Mouse (Mus musculus) CH12.LX (cell line): ENCODE measurements at regions not wholly inside any gene's neighbourhood (a gene's known extent, or its start where the extent isn't known, plus 50 kb on each side); places are given as distances from the start of the nearest gene placed in this dataset.

Experiments
- DNase-seq: peaks from one replicate; pipeline ENCODE4 v3.0.0-alpha.2; 2013; ENCODE audit errors: extremely low read depth
- H3K27ac ChIP-seq: 2 replicates; pipeline ENCODE4 v1.5.1; 2012; ENCODE audit warnings: low read depth, mild to moderate bottlenecking, control low read depth, moderate library complexity; ENCODE audit not compliant: insufficient read depth
- H3K27me3 ChIP-seq: replicated peaks from 2 replicates; pipeline ENCODE3; 2012; ENCODE audit warnings: inconsistent platforms
- H3K36me3 ChIP-seq, 2 experiments: replicated peaks in 1 of 2; 2 replicates each; pipeline versions ENCODE3 to v1.6.1; 2012; ENCODE audit warnings: inconsistent platforms in 1 of 2, low read length in 1 of 2, mild to moderate bottlenecking in 1 of 2, mixed read lengths in 1 of 2, moderate library complexity in 1 of 2; ENCODE audit not compliant: control insufficient read depth in 1 of 2, insufficient read depth in 1 of 2
- H3K4me1 ChIP-seq, 2 experiments: 2 replicates each; pipeline ENCODE4 v1.6.1; 2012; ENCODE audit warnings: inconsistent platforms in 1 of 2, moderate library complexity in 1 of 2; ENCODE audit not compliant: insufficient read depth in 2 of 2, control insufficient read depth in 1 of 2
- H3K4me2 ChIP-seq: 2 replicates; pipeline ENCODE4 v1.6.1; 2012; ENCODE audit warnings: low read depth, mild to moderate bottlenecking, control low read depth; ENCODE audit not compliant: poor library complexity, insufficient read depth, severe bottlenecking
- H3K4me3 ChIP-seq, 3 experiments: fragments of 150-350 bp in 1 of 3; sonication (generic) in 1 of 3; replicated peaks in 1 of 3; 2 replicates each; pipeline versions ENCODE3 to v1.5.1; 2011 to 2012; ENCODE audit warnings: low read depth in 2 of 3, low read length in 2 of 3, mild to moderate bottlenecking in 2 of 3, moderate library complexity in 2 of 3, control low read depth in 1 of 3, improper control_type of control experiment in 1 of 3, inconsistent platforms in 1 of 3, mixed read lengths in 1 of 3; ENCODE audit not compliant: poor library complexity in 1 of 3
- H3K79me2 ChIP-seq: replicated peaks from 2 replicates; pipeline ENCODE4 v1.6.1; 2012; ENCODE audit warnings: mild to moderate bottlenecking, moderate library complexity; ENCODE audit not compliant: control insufficient read depth, poor library complexity, insufficient read depth, severe bottlenecking; ENCODE audit errors: extremely low read depth
- H3K9ac ChIP-seq: 2 replicates; pipeline ENCODE4 v1.6.1; 2012; ENCODE audit warnings: low read depth, mild to moderate bottlenecking, control low read depth, moderate library complexity; ENCODE audit not compliant: insufficient read depth
- H3K9me3 ChIP-seq: replicated peaks from 2 replicates; pipeline ENCODE3; 2012; ENCODE audit warnings: low read length, inconsistent platforms, mixed read lengths
- BHLHE40 ChIP-seq: IDR thresholded peaks from 2 replicates; pipeline ENCODE4 v1.6.1; 2011; ENCODE audit warnings: mild to moderate bottlenecking, low read depth, low read length, improper control_type of control experiment
- CHD2 ChIP-seq: IDR thresholded peaks from 2 replicates; pipeline ENCODE4 v1.6.1; 2011; ENCODE audit warnings: low read length, improper control_type of control experiment
- E2F4 ChIP-seq: IDR thresholded peaks from 2 replicates; pipeline ENCODE4 v1.6.1; 2011; ENCODE audit warnings: low read depth, low read length, improper control_type of control experiment; ENCODE audit not compliant: insufficient replicate concordance
- ELF1 ChIP-seq: IDR thresholded peaks from 2 replicates; pipeline ENCODE4 v1.6.1; 2014; ENCODE audit warnings: low read depth, mild to moderate bottlenecking, inconsistent platforms, low read length, improper control_type of control experiment
- EP300 ChIP-seq: IDR thresholded peaks from 2 replicates; pipeline ENCODE4 v1.6.1; 2011; ENCODE audit warnings: low read length, improper control_type of control experiment
- ETS1 ChIP-seq: conservative IDR thresholded peaks from 2 replicates; pipeline ENCODE4 v1.6.1; 2012; ENCODE audit warnings: low read depth, mild to moderate bottlenecking, inconsistent platforms, low read length, improper control_type of control experiment, moderate library complexity
- GABPA ChIP-seq: IDR thresholded peaks from 2 replicates; pipeline ENCODE4 v1.6.1; 2012; ENCODE audit warnings: low read depth, low read length, improper control_type of control experiment, inconsistent platforms; ENCODE audit not compliant: insufficient replicate concordance
- HCFC1 ChIP-seq: IDR thresholded peaks from 2 replicates; pipeline ENCODE4 v1.6.1; 2012; ENCODE audit warnings: low read depth, mild to moderate bottlenecking, inconsistent platforms, low read length, improper control_type of control experiment
- IRF4 ChIP-seq: IDR thresholded peaks from 2 replicates; pipeline ENCODE4 v1.6.1; 2014; ENCODE audit warnings: low read depth, mild to moderate bottlenecking, inconsistent platforms, low read length, improper control_type of control experiment
- JUN ChIP-seq: IDR thresholded peaks from 2 replicates; pipeline ENCODE4 v1.6.1; 2011; ENCODE audit warnings: low read depth, mild to moderate bottlenecking, low read length, improper control_type of control experiment, moderate library complexity; ENCODE audit not compliant: insufficient read depth
- KAT2A ChIP-seq: IDR thresholded peaks from 2 replicates; pipeline ENCODE4 v1.6.1; 2012; ENCODE audit warnings: low read length, improper control_type of control experiment, inconsistent platforms; ENCODE audit not compliant: insufficient replicate concordance
- MAFK ChIP-seq: IDR thresholded peaks from 2 replicates; pipeline ENCODE4 v1.6.1; 2011; ENCODE audit warnings: low read length, improper control_type of control experiment; ENCODE audit not compliant: insufficient replicate concordance
- MAX ChIP-seq: IDR thresholded peaks from 2 replicates; pipeline ENCODE4 v1.6.1; 2011; ENCODE audit warnings: low read length, improper control_type of control experiment
- MAZ ChIP-seq: IDR thresholded peaks from 2 replicates; pipeline ENCODE4 v1.6.1; 2012; ENCODE audit warnings: low read depth, mild to moderate bottlenecking, inconsistent platforms, low read length, improper control_type of control experiment, moderate library complexity
- MEF2A ChIP-seq: IDR thresholded peaks from 2 replicates; pipeline ENCODE4 v1.6.1; 2014; ENCODE audit warnings: low read depth, mild to moderate bottlenecking, inconsistent platforms, low read length, improper control_type of control experiment, borderline replicate concordance
- MXI1 ChIP-seq: IDR thresholded peaks from 2 replicates; pipeline ENCODE4 v1.6.1; 2011; ENCODE audit warnings: mild to moderate bottlenecking, low read depth, low read length, improper control_type of control experiment
- NELFE ChIP-seq: IDR thresholded peaks from 2 replicates; pipeline ENCODE4 v1.6.1; 2011; ENCODE audit warnings: low read depth, low read length, improper control_type of control experiment
- NRF1 ChIP-seq: IDR thresholded peaks from 2 replicates; pipeline ENCODE4 v1.6.1; 2014; ENCODE audit warnings: low read depth, mild to moderate bottlenecking, inconsistent platforms, low read length, improper control_type of control experiment, moderate library complexity
- PAX5 ChIP-seq: IDR thresholded peaks from 2 replicates; pipeline ENCODE4 v1.6.1; 2012; ENCODE audit warnings: low read length, inconsistent platforms, mixed read lengths
- POLR2AphosphoS2 ChIP-seq: IDR thresholded peaks from 2 replicates; pipeline ENCODE4 v1.6.1; 2011; ENCODE audit warnings: low read depth, low read length, improper control_type of control experiment
- SMC3 ChIP-seq: IDR thresholded peaks from 2 replicates; pipeline ENCODE4 v1.6.1; 2011; ENCODE audit warnings: low read depth, low read length, improper control_type of control experiment
- UBTF ChIP-seq: IDR thresholded peaks from 2 replicates; pipeline ENCODE4 v1.6.1; 2012; ENCODE audit warnings: low read depth, mild to moderate bottlenecking, inconsistent platforms, low read length, improper control_type of control experiment, moderate library complexity
- USF1 ChIP-seq: IDR thresholded peaks from 2 replicates; pipeline ENCODE4 v1.6.1; 2014; ENCODE audit warnings: low read depth, mild to moderate bottlenecking, inconsistent platforms, low read length, improper control_type of control experiment
- USF2 ChIP-seq: conservative IDR thresholded peaks from 2 replicates; pipeline ENCODE4 v1.6.1; 2011; ENCODE audit warnings: low read depth, low read length, improper control_type of control experiment
- ZC3H11A ChIP-seq: IDR thresholded peaks from 2 replicates; pipeline ENCODE4 v1.6.1; 2012; ENCODE audit warnings: low read depth, mild to moderate bottlenecking, inconsistent platforms, low read length, improper control_type of control experiment
- ZKSCAN1 ChIP-seq: IDR thresholded peaks from 2 replicates; pipeline ENCODE4 v1.6.1; 2012; ENCODE audit warnings: low read depth, inconsistent platforms, low read length, improper control_type of control experiment, borderline replicate concordance
- ZMIZ1 ChIP-seq: IDR thresholded peaks from 2 replicates; pipeline ENCODE4 v1.6.1; 2012; ENCODE audit warnings: low read depth, mild to moderate bottlenecking, inconsistent platforms, low read length, improper control_type of control experiment
- dilution Hi-C: fragments of 300-500 bp; cut with MboI; formaldehyde crosslinking; loops from 2 replicates; pipeline ENCODE4 v1.14.3; 2020; ENCODE audit warnings: low sequenced_read_pairs; ENCODE audit not compliant: extremely low pct_unique_long_range_greater_than_20kb, extremely low pct_ligation_motif_present
- in situ Hi-C: fragments of 300-500 bp; cut with MboI; formaldehyde crosslinking; loops from 3 replicates; pipeline ENCODE4 v1.14.3; 2019; ENCODE audit warnings: low sequenced_read_pairs, low pct_ligation_motif_present, low pct_unique_long_range_greater_than_20kb, mixed read lengths

DNA sequence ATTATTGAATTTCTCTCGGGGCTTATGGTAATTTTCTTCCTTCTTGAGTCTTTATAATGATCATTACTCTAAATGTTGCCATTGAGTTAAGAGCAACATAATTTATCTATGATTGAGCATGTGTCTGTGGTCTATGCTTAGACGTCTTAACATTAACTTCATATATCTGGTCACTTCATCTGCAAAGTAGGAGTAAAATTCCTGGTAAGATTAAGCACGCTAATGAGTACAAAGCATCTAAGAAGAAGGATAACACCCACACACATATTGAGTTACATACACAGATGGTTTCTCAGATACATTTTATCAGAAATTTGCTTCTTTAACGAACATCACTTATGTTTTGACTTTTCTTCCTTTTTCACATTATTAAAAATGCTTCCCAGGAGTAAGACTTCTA lies 267.3 kb upstream of the Lyplal1 start:
- H3K4me1 ChIP-seq, result no peaks in the 10 kb centered on the region
- H3K27ac ChIP-seq, result no peak overlapping the region
- H3K27me3 ChIP-seq, result no peaks in the 10 kb centered on the region
- H3K9me3 ChIP-seq, result peaks cover 64% of the 10 kb centered on the region
- no peak overlapping the region for H3K4me3 ChIP-seq
- H3K4me2 ChIP-seq, result no peak overlapping the region
- H3K36me3 ChIP-seq, result no peaks in the 10 kb centered on the region
- in situ Hi-C loops (no loop called here), dilution Hi-C loops (no loop called here)
- no peak overlapping the region for H3K9ac ChIP-seq
- no peak for DNase-seq
- no peaks in the 10 kb centered on the region for H3K79me2 ChIP-seq
- TF ChIP-seq GABPA, result no peak
- no peak for TF ChIP-seq JUN
- no peak for TF ChIP-seq MAZ
- no peak for TF ChIP-seq MAX
- no peak for TF ChIP-seq ELF1
- no peak for TF ChIP-seq NELFE
- TF ChIP-seq E2F4, result no peak
- no peak for TF ChIP-seq UBTF
- no peak for TF ChIP-seq KAT2A
- TF ChIP-seq NRF1, result no peak
- TF ChIP-seq ZMIZ1, result no peak
- no peak for TF ChIP-seq EP300
- no peak for TF ChIP-seq SMC3
- no peak for TF ChIP-seq MEF2A
- no peak for TF ChIP-seq MAFK
- no peak for TF ChIP-seq MXI1
- no peak for TF ChIP-seq IRF4
- no peak for TF ChIP-seq HCFC1
- no peak for TF ChIP-seq POLR2AphosphoS2
- TF ChIP-seq USF2, result no peak

DNA sequence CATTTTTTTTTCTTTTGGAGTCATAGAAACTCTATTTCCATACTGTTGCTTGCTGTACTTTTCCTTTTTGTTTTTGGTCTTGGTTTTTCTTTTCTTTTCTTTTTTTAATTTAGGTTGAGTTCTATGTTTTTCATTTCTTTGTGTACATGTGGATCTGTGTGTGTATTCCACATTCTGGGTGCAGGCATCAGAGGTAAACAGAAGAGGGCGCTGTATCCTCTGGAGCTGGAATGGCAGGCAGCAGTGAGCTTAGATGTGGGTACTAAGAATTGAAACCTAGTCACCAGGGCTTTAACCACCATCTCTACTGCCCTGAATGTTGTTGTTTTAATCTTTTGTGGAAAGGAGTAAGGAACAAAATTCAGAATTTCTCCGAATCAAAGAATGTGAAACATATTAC lies 266.3 kb upstream of the Lyplal1 start:
- peaks cover 63% of the 10 kb centered on the region for H3K9me3 ChIP-seq
- TF ChIP-seq ELF1, result no peak
- TF ChIP-seq POLR2AphosphoS2, result no peak
- TF ChIP-seq JUN, result no peak
- TF ChIP-seq ETS1, result no peak
- TF ChIP-seq E2F4, result no peak
- no peak for TF ChIP-seq USF1
- TF ChIP-seq NRF1, result no peak
- no peak for TF ChIP-seq BHLHE40
- TF ChIP-seq ZC3H11A, result no peak
- TF ChIP-seq PAX5, result no peak
- no peak for TF ChIP-seq HCFC1
- no peak for TF ChIP-seq EP300
- no peak for TF ChIP-seq MXI1
- no peak for TF ChIP-seq IRF4
- no peak for TF ChIP-seq MAFK
- TF ChIP-seq ZKSCAN1, result no peak
- TF ChIP-seq CHD2, result no peak
- TF ChIP-seq, all 38 proteins: peak for 0
- no peak overlapping the region for H3K27ac ChIP-seq
- H3K79me2 ChIP-seq, result no peaks in the 10 kb centered on the region
- H3K27me3 ChIP-seq, result no peaks in the 10 kb centered on the region
- no peak overlapping the region for H3K4me2 ChIP-seq
- in situ Hi-C loops (no loop called here), dilution Hi-C loops (no loop called here)
- no peak overlapping the region for H3K9ac ChIP-seq
- DNase-seq, result no peak
- H3K4me3 ChIP-seq, result no peak overlapping the region
- H3K4me1 ChIP-seq, result no peaks in the 10 kb centered on the region
- no peaks in the 10 kb centered on the region for H3K36me3 ChIP-seq
